Mouse (Mus musculus): Measurements from ENCODE around the gene Caln1.

Caln1 gene

DNA sequence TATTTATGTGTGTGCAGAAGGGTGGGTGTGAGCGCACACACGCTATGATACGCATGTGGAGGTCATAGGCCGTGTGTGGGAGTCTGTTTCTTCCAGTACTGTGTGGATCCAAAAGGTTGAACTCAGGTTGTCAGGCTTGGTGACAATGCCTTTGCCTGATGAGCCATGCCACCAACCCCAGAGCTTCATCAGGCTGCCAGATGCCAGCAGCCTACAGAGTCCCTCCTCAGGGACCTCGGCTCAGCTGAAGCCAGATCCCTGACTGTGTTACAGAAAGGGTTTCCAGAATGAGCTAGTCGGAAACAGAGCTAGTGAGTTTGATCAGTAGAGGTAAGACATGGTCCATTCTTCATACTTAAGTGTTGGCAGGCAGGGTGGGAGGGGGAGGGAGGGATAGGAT, 25.9 kb downstream of the Caln1 start:
- DNase-seq = peak; percentile 52

DNA sequence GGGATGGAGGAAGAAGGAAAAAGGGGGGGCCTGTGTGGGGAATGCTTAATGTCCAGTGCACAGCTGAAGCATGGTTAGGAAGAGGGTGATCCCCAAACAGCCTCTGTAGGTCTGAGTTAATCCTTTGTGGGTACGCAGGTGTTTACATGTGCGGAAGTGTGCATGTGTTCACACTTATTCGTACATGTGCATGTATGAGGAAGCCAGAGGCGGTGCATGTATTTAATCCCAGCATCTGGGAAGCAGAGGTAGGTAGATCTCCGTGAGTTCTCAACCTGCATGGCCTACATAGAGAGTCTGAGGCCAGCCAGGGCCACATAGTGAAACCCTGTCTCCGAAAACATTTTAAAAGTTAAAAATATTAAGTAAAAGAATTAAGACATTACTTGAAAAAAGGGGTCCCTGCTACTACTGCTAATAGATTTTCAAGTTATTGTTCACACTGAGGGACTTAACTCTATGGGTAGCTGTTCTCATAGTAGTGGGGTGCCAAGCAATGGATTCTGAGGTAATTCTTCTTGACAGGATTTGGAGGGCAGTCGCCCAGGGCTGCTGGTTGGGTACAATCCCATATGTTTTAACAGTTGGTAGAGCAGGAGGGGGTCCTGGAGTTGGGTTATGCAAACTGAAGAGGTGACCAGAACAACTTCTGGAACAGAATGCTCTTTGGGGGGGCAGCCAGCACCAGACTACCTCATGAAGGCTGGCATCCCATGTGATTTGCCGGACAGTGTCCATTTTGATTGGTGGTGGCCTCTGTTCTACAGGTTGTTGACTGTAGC, 31.1 kb downstream of the Caln1 start:
- DNase-seq = peak; percentile 99

DNA sequence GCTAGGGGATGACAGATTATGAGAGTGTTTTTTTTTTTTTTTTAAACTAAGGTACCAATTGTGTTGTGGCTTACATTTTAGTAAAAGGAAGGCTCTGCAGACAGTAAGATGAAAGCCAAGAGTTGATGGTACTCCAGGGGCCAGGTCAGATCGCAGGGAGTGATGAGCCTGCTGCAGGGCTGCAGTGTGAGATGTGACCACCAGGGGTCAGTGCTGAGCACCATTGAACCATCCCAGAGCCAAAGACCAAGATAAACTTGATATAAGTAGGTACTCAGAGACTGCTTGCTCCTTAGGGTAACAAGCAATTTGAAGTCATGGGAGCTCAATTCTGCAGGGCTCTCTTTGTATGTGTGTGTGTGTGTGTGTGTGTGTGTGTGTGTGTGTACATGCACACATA, 35.9 kb downstream of the Caln1 start:
- peak; percentile 73 for DNase-seq

DNA sequence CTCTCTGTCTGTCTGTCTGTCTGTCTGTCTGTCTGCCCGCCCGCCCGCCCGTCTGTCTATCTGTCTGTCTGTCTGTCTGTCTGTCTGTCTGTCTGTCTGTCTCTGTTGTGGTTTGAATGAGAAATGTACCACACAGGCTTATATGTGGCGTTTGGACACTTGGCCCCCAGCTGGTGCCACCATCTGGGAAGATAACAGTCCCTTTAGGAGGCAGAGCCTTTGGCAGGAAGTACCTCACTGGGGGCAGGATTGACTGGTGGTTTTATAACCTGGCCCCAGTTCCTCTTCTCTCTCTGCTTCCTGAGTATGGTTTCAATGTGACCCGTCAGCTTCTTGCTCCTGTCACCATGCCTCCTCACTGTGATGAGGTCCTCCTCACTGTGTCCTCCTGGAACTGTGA, 40.5 kb downstream of the Caln1 start:
- DNase-seq = peak; percentile 62

DNA sequence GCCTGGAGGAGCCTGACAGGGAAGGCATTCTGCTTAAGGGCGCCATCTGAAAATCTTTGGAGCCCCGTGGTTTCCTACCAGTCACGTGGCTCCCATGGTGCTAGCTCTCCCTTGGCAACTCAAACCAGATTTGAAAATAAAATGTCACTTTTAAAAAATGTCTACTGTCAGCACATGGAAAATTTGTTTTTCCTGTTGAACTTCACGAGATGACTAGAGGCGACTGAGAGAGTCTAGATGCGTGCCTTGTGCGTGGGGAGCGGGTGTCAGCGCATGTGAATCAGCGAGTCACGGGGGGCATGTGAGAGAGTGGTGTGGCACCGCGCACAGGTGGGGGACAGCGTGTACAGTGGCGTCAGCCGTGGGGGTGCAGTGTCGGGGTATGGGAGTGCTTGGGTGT, 42.3 kb downstream of the Caln1 start:
- no peak for DNase-seq

DNA sequence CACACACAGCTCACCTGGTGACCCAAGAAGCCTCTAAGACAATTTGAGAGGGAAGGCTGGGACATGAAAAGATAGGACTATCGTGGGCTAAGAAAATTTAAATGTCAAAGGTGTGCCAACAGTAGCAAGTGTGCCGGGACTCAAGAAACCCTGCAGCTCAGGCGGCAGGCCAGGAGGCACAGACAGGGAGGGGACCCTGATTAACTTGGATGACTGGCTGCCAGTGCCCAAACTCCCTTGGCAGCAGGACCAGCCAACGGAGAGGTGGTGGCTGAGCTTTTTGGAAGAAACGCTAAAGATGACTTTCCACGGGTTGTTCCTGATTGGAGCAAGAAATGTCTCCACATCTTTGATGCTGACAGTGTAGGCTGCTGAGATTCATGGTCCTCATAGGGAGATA, 78.2 kb downstream of the Caln1 start:
- DNase-seq = peak; percentile 61

DNA sequence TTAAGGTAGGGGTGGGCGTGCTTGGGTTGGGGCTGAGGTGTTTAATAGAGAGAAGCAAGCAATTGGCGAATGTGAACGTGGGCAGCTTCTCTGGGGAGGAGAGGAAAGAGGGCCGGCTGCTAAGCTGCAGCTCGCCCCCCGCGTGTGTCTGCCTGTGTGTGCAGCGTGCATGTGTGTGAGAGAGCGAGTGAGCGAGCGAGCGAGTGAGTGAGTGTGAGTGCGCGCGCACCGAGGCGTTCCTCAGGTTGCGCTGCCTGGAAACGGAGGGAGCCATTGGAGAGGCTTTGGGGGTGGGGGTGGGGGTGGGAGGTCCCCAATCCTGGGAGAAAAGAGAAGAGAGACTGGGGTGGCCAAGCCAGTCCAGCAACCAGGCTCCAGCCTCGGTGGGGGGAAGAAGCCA, 79.2 kb downstream of the Caln1 start:
- DNase-seq = no peak

DNA sequence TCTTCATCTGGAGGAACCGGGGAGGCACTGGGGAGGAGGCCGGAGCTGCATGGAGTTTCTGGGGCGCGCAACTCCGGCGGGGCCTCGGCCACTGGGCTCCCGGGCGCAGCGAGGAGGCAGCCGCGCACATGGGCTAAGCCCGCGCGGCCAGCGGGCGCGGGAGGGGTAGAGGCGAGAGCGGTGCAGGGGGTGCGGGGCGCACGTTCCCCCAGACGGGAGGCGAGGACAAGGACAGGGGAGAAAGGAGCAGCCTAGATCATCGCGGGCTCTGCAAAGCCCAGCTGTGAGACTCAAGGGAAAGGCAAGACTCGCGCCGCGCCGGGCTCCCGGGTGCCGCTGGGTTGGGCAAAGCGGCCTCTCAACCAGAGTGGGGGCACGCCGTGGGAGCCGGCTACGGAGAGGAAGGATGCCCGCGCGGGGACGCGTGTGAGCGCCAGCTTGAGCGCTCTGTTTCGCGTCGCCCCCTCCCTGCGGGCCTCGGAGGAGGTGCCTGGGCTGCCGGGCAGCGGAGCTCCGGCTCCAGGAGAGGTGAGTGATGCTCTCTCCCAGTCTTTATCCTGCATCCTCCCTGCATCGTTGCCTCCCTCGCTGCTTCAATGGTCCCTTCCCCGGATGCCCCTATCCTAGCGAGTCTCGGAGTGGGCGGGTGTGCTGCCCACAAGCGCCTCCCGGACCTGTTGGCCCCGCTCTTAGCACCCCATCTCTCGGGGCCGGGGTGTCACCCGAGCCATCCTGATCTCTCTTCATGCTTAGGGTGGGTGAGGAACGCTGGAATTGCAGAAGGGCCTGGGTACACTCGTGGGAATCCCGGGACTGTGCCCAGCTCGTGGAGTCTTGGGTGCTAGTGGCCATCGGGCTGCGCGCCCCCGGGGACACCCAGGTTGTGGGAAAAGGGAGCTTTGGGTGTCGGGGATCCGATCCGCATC, 79.9 kb downstream of the Caln1 start:
- DNase-seq = peak; percentile 71

DNA sequence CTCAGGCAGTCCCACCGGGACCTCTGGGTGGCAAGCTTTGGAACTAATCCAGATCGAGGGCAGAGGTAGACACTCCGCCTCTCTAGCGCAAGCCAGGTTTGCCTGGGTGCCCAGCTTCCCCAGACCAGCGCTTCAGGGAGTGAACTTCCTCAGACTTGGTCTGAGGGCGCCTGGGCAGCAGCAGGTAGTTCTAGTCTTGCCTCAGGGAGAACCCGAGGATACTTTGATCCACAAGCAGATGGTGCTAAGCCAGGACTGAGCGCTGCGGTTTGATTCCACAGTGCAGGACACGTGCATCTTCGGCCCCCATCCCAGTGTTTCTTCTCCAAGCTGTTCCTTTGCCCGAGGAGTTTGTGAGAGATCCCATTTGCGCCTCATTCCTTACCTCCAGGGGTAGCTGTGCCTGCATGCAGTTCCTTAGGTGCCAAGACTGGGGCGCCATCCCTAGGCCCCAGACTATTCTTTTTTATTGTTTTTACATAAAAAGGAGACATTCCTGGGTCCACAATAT, 80.8 kb downstream of the Caln1 start:
- DNase-seq = peak; percentile 64

DNA sequence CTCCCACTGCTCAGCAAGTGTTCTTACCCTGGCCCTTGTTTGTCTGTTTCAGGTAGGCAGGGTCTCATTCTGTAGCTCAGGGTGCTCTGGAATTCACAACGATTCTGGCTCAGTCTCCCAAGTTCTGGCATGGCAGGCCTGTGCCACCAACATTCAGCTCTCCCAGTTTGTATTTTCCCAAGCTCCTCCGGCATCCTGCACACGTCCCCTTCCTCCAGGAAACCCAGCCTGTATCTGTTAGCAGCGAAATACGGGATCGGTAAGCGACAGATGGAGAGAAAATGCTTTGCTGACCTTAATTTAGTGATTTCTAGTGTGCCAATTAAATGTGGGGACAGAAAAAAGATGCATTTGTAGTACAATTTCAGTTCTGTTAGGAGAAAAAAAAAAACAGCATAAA, 88.8 kb downstream of the Caln1 start:
- DNase-seq = peak; percentile 84

DNA sequence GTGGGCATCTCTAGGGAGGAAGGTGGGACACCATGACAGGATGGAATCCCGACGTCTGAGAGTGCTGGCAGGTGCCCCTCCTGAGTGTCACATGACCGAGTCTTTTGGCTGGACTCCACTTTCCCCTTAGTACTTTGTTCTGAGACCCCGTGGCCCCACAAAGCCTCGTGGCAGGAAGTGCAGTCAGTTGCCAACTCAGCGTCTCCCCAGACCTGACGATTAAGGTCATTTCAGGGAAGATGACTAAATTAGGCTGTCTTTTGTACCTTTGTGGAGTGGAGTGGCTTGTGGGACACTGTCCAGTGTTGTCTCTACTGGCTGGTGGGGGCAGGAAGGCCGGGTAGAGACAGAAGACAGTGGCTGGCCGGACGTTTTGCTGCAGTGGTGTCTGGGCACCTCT, 103.0 kb downstream of the Caln1 start:
- peak; percentile 57 for DNase-seq

DNA sequence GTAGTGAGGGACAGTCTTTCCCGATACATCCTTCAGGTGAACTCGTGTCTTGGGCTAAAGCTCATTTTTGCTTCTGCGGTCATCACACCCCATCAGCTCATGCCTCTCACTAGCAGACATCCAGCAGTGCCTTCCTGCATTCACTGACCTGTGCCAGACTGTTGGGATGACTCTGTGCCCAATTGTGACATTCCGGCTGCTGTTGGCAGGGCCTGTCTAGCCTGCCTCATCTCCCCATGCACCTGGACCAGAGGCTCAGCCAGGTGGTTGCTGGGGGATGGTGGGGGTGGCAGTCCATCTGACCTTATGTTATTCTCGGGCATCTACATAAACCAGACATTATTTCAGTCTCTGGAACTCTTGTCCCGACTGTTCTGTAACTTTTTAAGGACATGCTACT, 105.6 kb downstream of the Caln1 start:
- DNase-seq = peak; percentile 94

DNA sequence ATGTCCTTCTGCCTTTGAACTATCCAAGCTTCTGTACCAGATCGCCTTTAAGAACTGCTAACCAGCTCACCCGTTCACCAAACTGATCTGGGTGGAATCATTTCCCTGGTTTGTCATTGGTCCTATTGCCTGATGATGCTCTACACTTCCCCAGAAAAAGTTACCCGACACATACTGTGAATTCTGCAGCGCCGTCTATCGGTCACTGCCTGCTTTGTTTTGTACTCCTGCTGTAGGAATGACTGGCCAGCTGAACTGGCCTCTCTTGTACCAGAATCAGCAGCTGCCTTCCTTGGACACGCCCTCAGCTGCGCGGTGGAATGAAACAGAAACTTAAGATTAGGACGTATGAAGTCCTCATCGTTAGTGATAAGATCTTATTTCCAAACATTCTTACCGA, 107.5 kb downstream of the Caln1 start:
- DNase-seq = no peak

DNA sequence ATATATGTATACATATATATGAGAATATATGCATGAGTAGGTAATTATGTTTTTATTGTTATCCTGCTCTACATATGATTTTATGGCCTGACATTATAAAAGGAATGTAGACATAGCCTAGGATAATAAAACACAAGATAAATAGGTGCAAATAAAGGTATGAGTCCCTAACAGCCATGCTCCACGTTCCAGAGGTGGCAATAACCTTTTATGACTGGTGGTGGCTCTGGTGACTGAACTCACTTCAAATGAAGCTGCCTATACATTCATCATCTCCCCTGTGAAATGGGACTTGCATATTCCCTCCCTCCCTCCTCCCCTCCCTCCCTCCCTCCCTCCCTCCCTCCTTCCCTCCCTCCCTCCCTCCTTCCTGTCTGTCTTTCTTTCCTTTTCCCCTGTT, 111.0 kb downstream of the Caln1 start:
- no peak for DNase-seq

DNA sequence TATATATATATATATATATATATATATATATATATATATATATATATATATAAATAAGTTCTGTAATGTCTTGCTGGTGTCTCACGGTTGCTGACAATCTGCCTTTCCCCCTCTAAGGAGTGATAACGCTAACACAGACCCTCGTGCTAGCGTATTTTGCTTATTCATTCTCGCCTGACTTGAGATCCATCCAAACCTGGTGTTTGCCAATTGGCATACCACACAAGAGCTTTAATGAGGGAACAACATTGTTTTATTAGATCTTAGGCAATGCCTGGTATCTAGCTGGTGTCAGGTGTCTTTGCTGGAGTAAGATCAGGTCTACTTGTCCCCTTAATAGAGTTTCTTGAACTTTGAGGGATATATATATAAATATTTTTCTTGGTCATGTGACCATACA, 122.2 kb downstream of the Caln1 start:
- no peak for DNase-seq

DNA sequence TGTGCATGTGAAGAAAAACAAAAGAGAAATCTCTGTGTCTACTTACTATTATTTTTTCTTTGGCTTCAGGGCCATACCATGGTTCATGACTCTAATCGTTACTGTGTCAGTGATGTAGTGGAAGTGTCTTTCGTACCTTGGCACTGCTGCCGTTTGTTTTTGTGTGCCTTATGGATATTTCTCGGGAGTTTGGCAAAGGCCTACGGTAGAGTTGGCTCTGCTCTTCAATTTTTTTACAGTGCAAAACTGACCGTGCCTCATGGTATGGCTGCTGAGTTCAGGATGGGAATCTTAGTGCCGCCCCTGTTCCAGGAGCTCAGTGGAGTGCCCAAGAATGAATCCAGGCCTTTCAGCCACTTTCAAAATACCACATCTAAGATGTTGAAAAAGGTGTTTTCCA, 123.0 kb downstream of the Caln1 start:
- peak; percentile 68 for DNase-seq

DNA sequence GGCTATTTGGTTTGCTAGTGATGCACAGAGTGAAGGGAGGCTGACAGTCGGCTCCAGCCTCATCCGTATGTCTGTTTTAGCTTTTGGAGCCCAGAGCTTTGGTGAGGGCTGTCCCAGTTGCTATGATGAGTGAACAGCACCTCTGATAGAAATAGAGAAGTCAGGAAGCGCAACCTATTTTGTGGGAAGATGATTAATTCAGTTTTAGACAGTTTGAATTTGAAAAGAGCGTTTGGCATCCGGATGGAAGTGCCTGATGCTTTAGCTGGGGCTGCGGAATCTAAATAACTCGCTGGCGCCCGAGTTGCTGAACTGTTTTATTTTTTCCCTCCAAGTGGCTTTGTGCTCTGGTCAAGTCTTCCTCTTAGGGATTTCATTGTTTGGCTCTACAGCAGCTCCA, 133.3 kb downstream of the Caln1 start:
- DNase-seq = no peak

DNA sequence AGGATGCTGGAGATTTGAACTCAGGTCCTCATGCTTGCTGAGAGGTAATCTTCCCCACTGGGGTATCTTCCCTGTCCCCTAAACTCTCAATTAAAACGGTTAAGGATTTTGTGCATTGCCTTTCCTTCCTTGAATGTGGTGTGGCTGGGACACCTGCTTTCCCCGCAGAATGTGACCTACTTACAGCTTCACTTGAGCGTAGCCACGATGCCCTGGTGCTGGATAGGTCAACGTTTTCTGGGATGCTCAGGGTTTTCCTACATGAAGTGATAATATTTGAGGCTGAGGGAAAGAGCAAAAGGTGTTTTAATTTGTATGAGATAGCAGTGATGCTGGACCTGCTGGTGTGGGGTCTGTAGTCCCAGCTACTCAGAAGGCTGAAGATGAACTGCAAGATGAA, 135.6 kb downstream of the Caln1 start:
- DNase-seq = no peak

DNA sequence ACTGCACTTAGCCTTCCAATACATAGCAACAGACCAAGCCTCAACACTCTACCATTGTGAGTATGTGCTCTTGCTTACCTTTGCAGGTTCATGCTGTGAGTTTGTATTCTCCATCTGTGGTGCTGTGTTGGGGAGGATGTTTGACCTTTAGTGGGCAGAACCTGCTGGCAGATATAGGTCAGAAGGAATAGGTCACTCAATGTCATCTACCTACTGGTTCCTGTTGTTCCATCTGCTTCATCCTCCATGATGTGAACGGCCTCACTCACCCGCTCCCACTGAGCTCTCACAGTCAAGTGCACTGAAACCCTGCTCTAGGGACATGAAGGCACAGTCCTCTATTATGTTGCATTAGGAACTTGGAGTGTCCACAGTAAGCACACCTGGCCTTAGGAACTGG, 141.3 kb downstream of the Caln1 start:
- no peak for DNase-seq

DNA sequence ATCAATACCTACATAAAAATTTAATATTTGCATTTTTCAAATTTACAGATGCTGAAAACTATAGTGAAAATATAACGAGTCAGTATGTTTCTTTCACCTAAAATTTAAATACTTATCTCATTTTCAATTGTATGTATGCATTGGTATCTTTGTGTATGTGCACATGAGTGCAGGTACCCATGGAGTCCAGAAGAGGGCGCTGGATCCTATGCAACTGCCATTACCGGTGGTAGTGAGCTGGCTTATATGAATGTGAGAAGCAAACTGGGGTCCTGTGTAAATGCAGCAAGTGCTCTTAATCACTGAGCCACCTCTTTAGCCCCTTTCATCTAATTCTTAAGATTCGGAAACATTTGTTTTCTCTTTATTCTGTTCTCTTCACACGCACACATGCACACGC, 146.1 kb downstream of the Caln1 start:
- no peak for DNase-seq

DNA sequence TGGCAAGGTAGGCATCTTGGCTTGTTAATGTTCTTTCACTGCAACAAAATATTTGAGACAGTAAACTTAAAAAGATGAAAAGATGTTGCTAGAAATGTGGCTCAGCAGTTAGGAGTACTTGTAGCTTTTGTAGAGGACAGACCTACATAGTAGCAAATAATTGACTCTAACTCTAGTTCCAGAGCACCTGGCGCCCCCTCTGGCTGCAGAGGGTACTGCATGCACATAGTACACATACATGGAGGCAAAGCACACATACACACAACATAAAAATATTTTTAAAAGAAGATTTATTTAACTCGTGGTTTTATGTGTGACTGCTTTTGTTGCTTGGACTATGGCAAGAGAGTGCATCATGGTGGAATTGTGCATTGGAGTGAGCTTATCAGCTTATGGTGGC, 151.3 kb downstream of the Caln1 start:
- no peak for DNase-seq

DNA sequence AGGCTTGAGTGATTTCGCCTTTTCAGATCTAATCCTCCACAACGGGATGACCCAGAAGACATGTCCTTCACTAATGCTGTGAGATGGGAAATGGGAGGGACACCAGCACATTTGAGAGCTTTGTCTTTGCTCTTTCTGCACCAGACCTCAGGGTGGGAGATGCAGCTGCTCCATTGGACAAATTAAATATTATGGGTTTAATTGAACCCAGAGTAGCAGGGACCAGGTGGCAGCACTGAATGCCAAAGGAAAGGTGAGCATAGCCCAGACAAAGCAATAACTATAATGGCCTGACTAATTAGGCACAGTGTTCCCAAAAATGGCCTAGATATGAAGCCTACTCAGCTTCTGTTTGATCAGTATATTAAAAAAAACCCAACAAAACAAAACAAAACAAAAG, 158.2 kb downstream of the Caln1 start:
- peak; percentile 44 for DNase-seq

DNA sequence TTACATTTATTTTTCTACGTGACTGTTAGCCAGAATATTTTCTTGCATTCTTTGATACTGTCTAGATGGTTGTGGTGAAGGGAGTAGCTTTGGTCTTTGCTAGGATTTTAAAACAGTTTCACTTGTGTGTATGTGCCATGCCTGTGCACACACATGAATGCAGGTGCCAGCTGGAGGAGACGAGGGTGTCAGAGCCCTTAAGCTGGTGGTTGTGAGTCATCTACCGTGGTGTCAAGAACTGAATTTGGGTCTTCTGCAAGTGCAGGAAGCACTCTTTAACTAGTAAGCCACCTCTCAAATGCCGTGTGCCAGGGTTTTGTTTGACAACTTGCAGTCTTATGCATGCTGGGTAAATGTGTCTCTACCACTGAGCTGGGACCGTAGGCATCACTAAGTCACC, 178.2 kb downstream of the Caln1 start:
- no peak for DNase-seq

DNA sequence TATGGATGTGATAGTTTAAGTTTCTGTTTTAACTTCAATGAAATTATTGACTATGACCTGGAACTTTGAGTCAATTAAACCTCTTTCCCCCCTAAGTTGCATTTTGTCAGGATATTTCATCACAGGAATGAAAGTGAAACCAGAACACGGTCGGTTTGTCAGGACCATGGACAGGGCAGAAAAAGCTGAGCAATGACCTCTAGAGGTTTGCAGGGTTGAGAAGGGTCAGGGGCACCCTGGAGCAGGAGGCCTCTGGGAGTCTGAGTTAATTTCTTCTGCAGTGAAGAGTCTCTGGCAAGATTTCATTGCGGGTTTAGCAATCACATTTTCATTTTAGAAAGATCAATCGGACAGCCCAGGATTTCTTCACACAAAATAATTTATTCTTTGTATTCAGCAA, 184.7 kb downstream of the Caln1 start:
- DNase-seq = no peak

All from cerebellum, adult 9-11 months (tissue).